Mouse (Mus musculus): Measurements from ENCODE around the gene Snta1.

- TF ChIP-seq EP300 (IDR thresholded peaks at IDR 0.05; ENCODE audit: low read depth) (no peak), CTCF (IDR thresholded peaks at IDR 0.05; ENCODE audit: low read depth) (peak; percentile 88)
These were observed 9.2 kb upstream of the Snta1 start for GRCm38 (mm10) chr2:154417107-154417506.

All from heart, postnatal 0 days (tissue).